Mouse (Mus musculus): ENCODE results near the gene Zmat1. TPM values are rescaled to one million over a fixed set of nuclear protein-coding genes. Genes with fewer than 3 reads are reported as not detected.
"Not testable (repeated sequence)": the region's sequence is repeated elsewhere in the genome, so short reads cannot be mapped to it uniquely, and the experiment has no call there.

Zmat1 gene
- polyA plus RNA-seq (2012; rRNA removed) (0.23 and 0.52 TPM in 2 replicates), polyA plus RNA-seq (2014; fragmentation: Nextera tagmentation; extraction: Ambion mirVana) (1.1 and 1.5 TPM in 2 replicates)

DNA sequence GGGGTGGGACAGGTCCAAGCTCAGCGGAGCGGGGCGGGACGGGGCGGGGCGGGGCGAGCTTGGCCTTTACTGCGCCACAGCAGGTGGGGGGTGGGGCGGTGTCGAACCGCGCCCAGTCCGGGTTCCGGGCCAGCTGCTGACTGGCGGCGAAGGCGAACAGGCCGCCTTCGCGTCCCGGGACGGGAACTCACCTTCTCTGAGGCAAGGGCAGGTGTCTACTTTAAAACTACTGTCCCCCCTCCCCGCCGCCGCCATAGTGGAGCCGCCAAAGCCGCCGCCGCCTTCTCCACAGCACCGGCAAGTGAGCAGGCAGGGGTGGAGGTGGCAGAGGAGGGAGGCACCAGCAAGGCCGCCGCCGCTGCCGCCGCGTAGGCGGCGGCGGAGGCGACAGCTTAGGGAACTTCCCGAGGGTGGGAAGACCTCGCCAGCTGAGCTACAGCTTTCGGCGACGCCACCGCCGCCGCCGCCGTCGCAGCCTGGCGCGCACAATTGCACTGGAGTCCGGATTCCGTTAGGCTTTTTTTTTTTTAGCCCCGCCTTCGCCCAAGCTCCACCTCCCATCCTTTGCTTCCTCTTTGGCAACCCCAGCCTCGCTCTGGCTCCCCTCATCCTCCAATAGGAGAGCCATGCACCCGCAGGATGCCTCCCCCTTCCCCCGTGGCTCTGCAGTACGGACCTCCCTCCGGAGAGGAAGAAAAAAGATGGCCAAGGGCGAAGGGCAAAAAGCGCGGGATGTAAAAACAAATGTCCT lies at the start of gene Zmat1:
Gene Zmat1, minus strand, starts transcription at position 490 of the 751 bp plus-strand sequence.
- Histone ChIP-seq H3K4me1 (replicated peaks; ENCODE audit: control insufficient read depth in 2 of 2, insufficient read depth in 2 of 2, low read length in 1 of 2) (no peaks in the 10 kb centered on the region), H3K4me2 (ENCODE audit: low read depth) (peak within 1 kb of the TSS; percentile 67), H3K27ac (peak within 1 kb of the TSS; percentile 74), H3K4me3 (ENCODE audit: insufficient read depth in 1 of 2, low read depth in 2 of 2, low read length in 2 of 2) (peak within 1 kb of the TSS; percentile 67 to 75), H3K9me3 (ENCODE audit: control insufficient read depth, low read length) (no peaks in the 10 kb centered on the region), H3K27me3 (ENCODE audit: control insufficient read depth, insufficient read depth, low read length) (no peaks in the 10 kb centered on the region), H3K36me3 (replicated peaks; ENCODE audit: control insufficient read depth, insufficient read depth, low read depth) (no peaks in the 10 kb centered on the region), H3K9ac (replicated peaks) (peak within 1 kb of the TSS; percentile 93)
- DNase-seq (ENCODE audit: low read depth in 3 of 3, low spot score in 3 of 3) (peak; percentile 78 to 81 (median 81)), ATAC-seq (ENCODE audit: insufficient read depth) (peak; percentile 98)
- 13% methylated on average over 62 of the region's 65 CpGs for WGBS (ENCODE audit: insufficient replicate concordance)
- TF ChIP-seq CTCF (IDR thresholded peaks at IDR 0.05; ENCODE audit: low read depth), result no peak
- no peak for TF ChIP-seq EP300 (IDR thresholded peaks at IDR 0.05; ENCODE audit: low read depth)

DNA sequence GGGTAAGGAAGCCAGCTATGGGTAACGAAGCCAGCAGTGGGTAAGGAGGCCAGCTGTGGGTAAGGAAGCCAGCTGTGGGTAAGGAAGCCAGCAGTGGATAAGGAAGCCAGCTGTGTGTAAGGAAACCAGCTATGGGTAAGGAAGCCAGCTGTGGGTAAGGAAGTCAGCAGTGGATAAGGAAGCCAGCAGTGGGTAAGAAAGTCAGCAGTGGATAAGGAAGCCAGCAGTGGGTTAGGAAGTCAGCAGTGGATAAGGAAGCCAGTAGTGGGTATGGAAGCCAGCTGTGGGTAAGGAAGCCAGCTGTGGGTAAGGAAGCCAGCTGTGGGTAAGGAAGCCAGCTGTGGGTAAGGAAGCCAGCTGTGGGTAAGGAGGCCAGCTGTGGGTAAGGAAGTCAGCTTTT lies 44.9 kb upstream of the Zmat1 start:
- DNase-seq (ENCODE audit: low read depth in 3 of 3, low spot score in 3 of 3); H3K27ac ChIP-seq; H3K4me3 ChIP-seq (ENCODE audit: insufficient read depth in 1 of 2, low read depth in 2 of 2, low read length in 2 of 2); ATAC-seq (ENCODE audit: insufficient read depth); H3K36me3 ChIP-seq (replicated peaks; ENCODE audit: control insufficient read depth, insufficient read depth, low read depth); H3K9me3 ChIP-seq (ENCODE audit: control insufficient read depth, low read length); H3K27me3 ChIP-seq (ENCODE audit: control insufficient read depth, insufficient read depth, low read length); H3K4me2 ChIP-seq (ENCODE audit: low read depth); H3K4me1 ChIP-seq (replicated peaks; ENCODE audit: control insufficient read depth in 2 of 2, insufficient read depth in 2 of 2, low read length in 1 of 2); H3K9ac ChIP-seq (replicated peaks): not testable (repeated sequence)
- 41% methylated on average over 1 of the region's 1 CpGs for WGBS (ENCODE audit: insufficient replicate concordance)

DNA sequence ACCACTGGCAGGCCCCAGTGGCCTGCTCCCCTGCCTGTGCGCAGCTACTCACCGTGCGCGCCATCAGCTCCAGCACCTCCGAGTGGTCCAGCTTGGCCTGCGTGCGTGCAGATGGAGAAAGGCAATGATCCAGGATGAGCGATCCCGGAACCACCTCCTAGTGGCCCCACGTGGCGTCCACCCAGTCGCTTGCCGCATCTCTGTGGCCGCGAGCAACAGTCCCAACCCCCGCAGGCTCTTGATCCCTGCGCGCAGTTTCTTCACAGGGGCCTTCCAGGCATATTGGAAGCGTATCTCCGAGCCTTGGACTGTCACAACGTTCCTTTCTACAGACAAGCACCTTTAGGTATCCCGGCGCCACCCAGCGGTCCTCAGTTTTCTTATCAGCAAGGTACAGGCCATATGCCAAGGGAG lies 27.0 kb upstream of the Zmat1 start:
- Histone ChIP-seq H3K36me3 (replicated peaks; ENCODE audit: control insufficient read depth, insufficient read depth, low read depth) (no peaks in the 10 kb centered on the region), H3K4me1 (replicated peaks; ENCODE audit: control insufficient read depth in 2 of 2, insufficient read depth in 2 of 2, low read length in 1 of 2) (no peaks in the 10 kb centered on the region), H3K4me2 (ENCODE audit: low read depth) (peak overlapping the region; percentile 28; the same call in 1 of the 2 replicates), H3K27ac (no peak overlapping the region), H3K9me3 (ENCODE audit: control insufficient read depth, low read length) (no peaks in the 10 kb centered on the region), H3K4me3 (ENCODE audit: insufficient read depth in 1 of 2, low read depth in 2 of 2, low read length in 2 of 2) (no peak overlapping the region), H3K9ac (replicated peaks) (no peak overlapping the region), H3K27me3 (ENCODE audit: control insufficient read depth, insufficient read depth, low read length) (no peaks in the 10 kb centered on the region)
- DNase-seq (ENCODE audit: low read depth in 3 of 3, low spot score in 3 of 3), result no peak
- 19% methylated on average over 24 of the region's 24 CpGs for WGBS (ENCODE audit: insufficient replicate concordance)
- TF ChIP-seq CTCF (IDR thresholded peaks at IDR 0.05; ENCODE audit: low read depth) (no peak), EP300 (IDR thresholded peaks at IDR 0.05; ENCODE audit: low read depth) (no peak)
- ATAC-seq (ENCODE audit: insufficient read depth), result no peak

DNA sequence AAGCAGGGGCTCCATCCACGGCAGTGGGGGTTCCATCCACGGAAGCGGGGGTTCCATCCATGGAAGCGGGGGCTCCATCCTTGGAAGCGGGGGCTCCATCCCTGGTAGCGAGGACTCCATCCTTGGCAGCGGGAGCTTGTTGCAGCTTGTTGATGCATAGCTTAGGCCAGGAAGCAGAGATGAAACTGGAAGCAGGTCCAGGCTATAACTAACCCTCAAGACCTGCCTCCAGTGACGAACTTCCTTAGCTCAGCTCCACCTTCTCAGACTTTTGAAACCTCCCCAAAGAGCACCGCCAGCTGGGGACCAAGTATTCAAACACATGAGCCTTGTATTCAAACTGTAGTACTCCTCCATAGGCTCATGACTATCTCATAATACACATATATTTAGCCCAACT lies 16.1 kb upstream of the Zmat1 start:
- H3K27ac ChIP-seq, result no peak overlapping the region
- 70% methylated on average over 9 of the region's 9 CpGs for WGBS (ENCODE audit: insufficient replicate concordance)
- no peaks in the 10 kb centered on the region for H3K27me3 ChIP-seq (ENCODE audit: control insufficient read depth, insufficient read depth, low read length)
- H3K4me3 ChIP-seq (ENCODE audit: insufficient read depth in 1 of 2, low read depth in 2 of 2, low read length in 2 of 2), result no peak overlapping the region
- TF ChIP-seq CTCF (IDR thresholded peaks at IDR 0.05; ENCODE audit: low read depth) (no peak), EP300 (IDR thresholded peaks at IDR 0.05; ENCODE audit: low read depth) (no peak)
- no peak overlapping the region for H3K4me2 ChIP-seq (ENCODE audit: low read depth)
- DNase-seq (ENCODE audit: low read depth in 3 of 3, low spot score in 3 of 3) (no peak), ATAC-seq (ENCODE audit: insufficient read depth) (no peak)
- no peaks in the 10 kb centered on the region for H3K36me3 ChIP-seq (replicated peaks; ENCODE audit: control insufficient read depth, insufficient read depth, low read depth)
- no peak overlapping the region for H3K9ac ChIP-seq (replicated peaks)
- no peaks in the 10 kb centered on the region for H3K4me1 ChIP-seq (replicated peaks; ENCODE audit: control insufficient read depth in 2 of 2, insufficient read depth in 2 of 2, low read length in 1 of 2)
- H3K9me3 ChIP-seq (ENCODE audit: control insufficient read depth, low read length), result no peaks in the 10 kb centered on the region

DNA sequence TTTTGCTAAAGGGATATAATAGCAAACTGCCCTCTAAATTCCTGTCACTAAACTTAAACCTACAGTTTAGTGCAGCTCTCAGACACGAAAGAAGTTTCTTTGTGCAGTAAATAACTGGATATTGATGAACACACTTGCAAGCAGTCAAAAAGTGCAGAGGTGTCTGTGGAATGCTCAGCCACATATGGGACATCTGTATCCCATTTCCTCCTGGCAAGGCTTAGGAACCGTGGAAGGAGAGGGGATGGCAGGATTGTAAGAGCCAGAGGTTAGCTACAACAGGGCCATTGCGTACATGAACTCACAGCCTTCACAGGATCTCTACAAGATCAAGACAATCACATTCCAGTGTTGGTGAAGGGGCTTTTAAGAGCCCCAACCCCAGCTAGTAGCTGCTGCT lies 2.4 kb upstream of the Zmat1 start:
- Histone ChIP-seq H3K36me3 (replicated peaks; ENCODE audit: control insufficient read depth, insufficient read depth, low read depth) (no peaks in the 10 kb centered on the region), H3K4me3 (ENCODE audit: insufficient read depth in 1 of 2, low read depth in 2 of 2, low read length in 2 of 2) (no peak overlapping the region), H3K27me3 (ENCODE audit: control insufficient read depth, insufficient read depth, low read length) (no peaks in the 10 kb centered on the region), H3K4me1 (replicated peaks; ENCODE audit: control insufficient read depth in 2 of 2, insufficient read depth in 2 of 2, low read length in 1 of 2) (no peaks in the 10 kb centered on the region), H3K9me3 (ENCODE audit: control insufficient read depth, low read length) (no peaks in the 10 kb centered on the region), H3K9ac (replicated peaks) (no peak overlapping the region), H3K27ac (no peak overlapping the region), H3K4me2 (ENCODE audit: low read depth) (no peak overlapping the region)
- DNase-seq (ENCODE audit: low read depth in 3 of 3, low spot score in 3 of 3) (no peak), ATAC-seq (ENCODE audit: insufficient read depth) (no peak)
- TF ChIP-seq CTCF (IDR thresholded peaks at IDR 0.05; ENCODE audit: low read depth), result no peak
- TF ChIP-seq EP300 (IDR thresholded peaks at IDR 0.05; ENCODE audit: low read depth), result no peak
- 47% methylated on average over 3 of the region's 3 CpGs for WGBS (ENCODE audit: insufficient replicate concordance)

All from liver, embryonic 14.5 days (tissue).